Mouse (Mus musculus): ENCODE measurements around the gene Fzd4.

DNA sequence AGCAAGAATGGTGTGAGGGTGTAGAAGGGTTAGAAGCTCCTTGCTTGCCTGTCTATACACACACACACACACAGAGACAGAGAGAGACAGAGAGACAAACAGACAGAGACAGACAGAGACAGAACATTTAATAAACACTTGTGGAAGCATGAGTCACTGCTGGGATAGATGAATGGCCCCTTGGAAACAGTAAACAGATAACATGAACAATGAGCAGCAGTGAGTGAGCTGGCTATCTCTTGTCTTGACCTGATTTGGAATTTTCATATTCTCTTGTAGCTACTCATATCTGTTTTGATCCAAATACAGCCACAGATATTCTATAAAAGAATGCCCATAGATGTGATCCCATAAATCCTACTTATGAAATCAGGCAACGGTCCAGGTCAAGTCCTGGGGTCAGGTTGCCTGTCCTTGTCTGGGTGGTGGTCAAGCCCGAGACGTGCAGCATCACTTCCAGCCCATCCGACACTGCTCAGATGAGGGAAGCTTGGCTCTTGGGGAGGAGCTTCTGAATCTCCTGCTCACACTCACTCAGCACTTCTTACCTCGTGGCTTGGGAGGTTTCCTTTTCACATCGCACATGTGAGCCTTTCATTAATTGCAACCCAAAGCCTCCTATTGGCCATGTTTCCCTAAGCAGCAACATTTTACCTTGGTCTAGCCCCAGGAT, 32.4 kb upstream of the Fzd4 start:
- TF ChIP-seq ZNF384 (IDR thresholded peaks at IDR 0.05; ENCODE audit: low read depth, low read length) (no peak), ZC3H11A (IDR thresholded peaks at IDR 0.05; ENCODE audit: borderline replicate concordance, low read depth, low read length) (no peak), HCFC1 (IDR thresholded peaks at IDR 0.05; ENCODE audit: borderline replicate concordance, insufficient read depth, low read length) (no peak)
